Mouse (Mus musculus): ENCODE data around the gene Gm5294. TPM values are rescaled to one million over a fixed set of nuclear protein-coding genes. Genes with fewer than 3 reads are reported as not detected.

Gm5294 gene
- polyA plus RNA-seq, 1 experiment from 2014 or later, result not detected

- Histone ChIP-seq H3K4me2 (no peak overlapping the region), H3K27ac (no peak overlapping the region), H3K4me1 (replicated peaks) (peaks cover 6% of the 10 kb centered on the region; the same call in 1 of the 2 replicates), H3K27me3 (peaks cover 20% of the 10 kb centered on the region; the same call in 1 of the 2 replicates), H3K9ac (replicated peaks) (no peak overlapping the region), H3K36me3 (no peaks in the 10 kb centered on the region), H3K4me3 (replicated peaks) (no peak overlapping the region), H3K9me3 (peaks cover 6% of the 10 kb centered on the region; the same call in 1 of the 2 replicates)
- no peak for ATAC-seq (ENCODE audit: insufficient number of reproducible peaks, insufficient read depth, low FRiP score, low TSS enrichment, low read depth)
- WGBS, result 69% methylated on average over 23 of the region's 23 CpGs
Observed at GRCm38 (mm10) chr5:138849682-138850461, 30.0 kb downstream of the Gm5294 start.

- Histone ChIP-seq H3K4me3 (replicated peaks) (no peak overlapping the region), H3K4me1 (replicated peaks) (peaks cover 6% of the 10 kb centered on the region; the same call in 1 of the 2 replicates), H3K9me3 (peaks cover 6% of the 10 kb centered on the region; the same call in 1 of the 2 replicates), H3K36me3 (no peaks in the 10 kb centered on the region), H3K9ac (replicated peaks) (no peak overlapping the region), H3K27me3 (peaks cover 20% of the 10 kb centered on the region; the same call in 1 of the 2 replicates), H3K27ac (no peak overlapping the region), H3K4me2 (no peak overlapping the region)
- no peak for ATAC-seq (ENCODE audit: insufficient number of reproducible peaks, insufficient read depth, low FRiP score, low TSS enrichment, low read depth)
- WGBS, result 83% methylated on average over 5 of the region's 5 CpGs
Observed at GRCm38 (mm10) chr5:138850462-138850844, 30.6 kb downstream of the Gm5294 start.

- H3K4me2 ChIP-seq, result no peak overlapping the region
- no peaks in the 10 kb centered on the region for H3K36me3 ChIP-seq
- H3K9me3 ChIP-seq, result peaks cover 6% of the 10 kb centered on the region; the same call in 1 of the 2 replicates
- 93% methylated on average over 5 of the region's 5 CpGs for WGBS
- no peak for ATAC-seq (ENCODE audit: insufficient number of reproducible peaks, insufficient read depth, low FRiP score, low TSS enrichment, low read depth)
- H3K27ac ChIP-seq, result no peak overlapping the region
- H3K4me1 ChIP-seq (replicated peaks), result peaks cover 6% of the 10 kb centered on the region; the same call in 1 of the 2 replicates
- peaks cover 15% of the 10 kb centered on the region; the same call in 1 of the 2 replicates for H3K27me3 ChIP-seq
- no peak overlapping the region for H3K9ac ChIP-seq (replicated peaks)
- H3K4me3 ChIP-seq (replicated peaks), result no peak overlapping the region
Observed at GRCm38 (mm10) chr5:138851296-138851780, 31.5 kb downstream of the Gm5294 start.

- Histone ChIP-seq H3K4me2 (no peak overlapping the region), H3K9me3 (peaks cover 6% of the 10 kb centered on the region; the same call in 1 of the 2 replicates), H3K27me3 (peaks cover 11% of the 10 kb centered on the region; the same call in 1 of the 2 replicates), H3K4me1 (replicated peaks) (peaks cover 6% of the 10 kb centered on the region; the same call in 1 of the 2 replicates), H3K27ac (no peak overlapping the region), H3K4me3 (replicated peaks) (no peak overlapping the region), H3K36me3 (no peaks in the 10 kb centered on the region), H3K9ac (replicated peaks) (no peak overlapping the region)
- no peak for ATAC-seq (ENCODE audit: insufficient number of reproducible peaks, insufficient read depth, low FRiP score, low TSS enrichment, low read depth)
- 62% methylated on average over 4 of the region's 4 CpGs for WGBS
Observed at GRCm38 (mm10) chr5:138852151-138852550, 32.3 kb downstream of the Gm5294 start.

GRCm38 (mm10) chr5:138853349-138853748 is 33.5 kb downstream of the Gm5294 start:
- Histone ChIP-seq H3K4me2 (no peak overlapping the region), H3K36me3 (no peaks in the 10 kb centered on the region), H3K4me1 (replicated peaks) (peaks cover 3% of the 10 kb centered on the region; the same call in 1 of the 2 replicates), H3K27me3 (peaks cover 8% of the 10 kb centered on the region; the same call in 1 of the 2 replicates), H3K9ac (replicated peaks) (no peak overlapping the region), H3K4me3 (replicated peaks) (no peak overlapping the region), H3K27ac (no peak overlapping the region), H3K9me3 (peaks cover 6% of the 10 kb centered on the region; the same call in 1 of the 2 replicates)
- WGBS, result 72% methylated on average over 2 of the region's 2 CpGs
- no peak for ATAC-seq (ENCODE audit: insufficient number of reproducible peaks, insufficient read depth, low FRiP score, low TSS enrichment, low read depth)

GRCm38 (mm10) chr5:138857010-138857617 is 37.2 kb downstream of the Gm5294 start:
- Histone ChIP-seq H3K4me3 (replicated peaks) (no peak overlapping the region), H3K36me3 (no peaks in the 10 kb centered on the region), H3K9ac (replicated peaks) (no peak overlapping the region), H3K27me3 (peaks cover 10% of the 10 kb centered on the region; the same call in 1 of the 2 replicates), H3K9me3 (peaks cover 4% of the 10 kb centered on the region; the same call in 1 of the 2 replicates), H3K4me1 (replicated peaks) (0 out of 2 replicates have a peak, but pooled peaks cover 3% of the 10 kb centered on the region), H3K4me2 (no peak overlapping the region), H3K27ac (no peak overlapping the region)
- ATAC-seq (ENCODE audit: insufficient number of reproducible peaks, insufficient read depth, low FRiP score, low TSS enrichment, low read depth), result peak; percentile 77; the same call in 1 of the 2 replicates
- 27% methylated on average over 9 of the region's 9 CpGs for WGBS

GRCm38 (mm10) chr5:138857811-138858251 is 38.0 kb downstream of the Gm5294 start:
- H3K36me3 ChIP-seq, result no peaks in the 10 kb centered on the region
- no peak overlapping the region for H3K9ac ChIP-seq (replicated peaks)
- H3K4me3 ChIP-seq (replicated peaks), result no peak overlapping the region
- no peak overlapping the region for H3K4me2 ChIP-seq
- 0 out of 2 replicates have a peak, but pooled peaks cover 3% of the 10 kb centered on the region for H3K4me1 ChIP-seq (replicated peaks)
- no peak overlapping the region for H3K27ac ChIP-seq
- no peak for ATAC-seq (ENCODE audit: insufficient number of reproducible peaks, insufficient read depth, low FRiP score, low TSS enrichment, low read depth)
- WGBS, result 42% methylated on average over 13 of the region's 13 CpGs
- no peaks in the 10 kb centered on the region for H3K9me3 ChIP-seq
- H3K27me3 ChIP-seq, result peaks cover 10% of the 10 kb centered on the region; the same call in 1 of the 2 replicates

- no peak for ATAC-seq (ENCODE audit: insufficient number of reproducible peaks, insufficient read depth, low FRiP score, low TSS enrichment, low read depth)
- no peak overlapping the region for H3K27ac ChIP-seq
- H3K4me3 ChIP-seq (replicated peaks), result no peak overlapping the region
- peaks cover 3% of the 10 kb centered on the region; the same call in 1 of the 2 replicates for H3K4me1 ChIP-seq (replicated peaks)
- H3K36me3 ChIP-seq, result no peaks in the 10 kb centered on the region
- H3K9me3 ChIP-seq, result no peaks in the 10 kb centered on the region
- H3K4me2 ChIP-seq, result no peak overlapping the region
- 86% methylated on average over 7 of the region's 7 CpGs for WGBS
- H3K9ac ChIP-seq (replicated peaks), result no peak overlapping the region
- H3K27me3 ChIP-seq, result 0 out of 2 replicates have a peak, but pooled peaks cover 5% of the 10 kb centered on the region
Observed at GRCm38 (mm10) chr5:138863681-138864146, 43.8 kb downstream of the Gm5294 start.

- Histone ChIP-seq H3K9ac (replicated peaks) (no peak overlapping the region), H3K9me3 (no peaks in the 10 kb centered on the region), H3K27ac (no peak overlapping the region), H3K4me1 (replicated peaks) (peaks cover 3% of the 10 kb centered on the region; the same call in 1 of the 2 replicates), H3K36me3 (no peaks in the 10 kb centered on the region), H3K27me3 (0 out of 2 replicates have a peak, but pooled peaks cover 5% of the 10 kb centered on the region), H3K4me3 (replicated peaks) (no peak overlapping the region), H3K4me2 (no peak overlapping the region)
- no peak for ATAC-seq (ENCODE audit: insufficient number of reproducible peaks, insufficient read depth, low FRiP score, low TSS enrichment, low read depth)
Observed at GRCm38 (mm10) chr5:138864166-138864565, 44.3 kb downstream of the Gm5294 start.

GRCm38 (mm10) chr5:138864880-138865279 is 45.0 kb downstream of the Gm5294 start:
- Histone ChIP-seq H3K4me2 (no peak overlapping the region), H3K4me3 (replicated peaks) (no peak overlapping the region), H3K36me3 (no peaks in the 10 kb centered on the region), H3K9me3 (no peaks in the 10 kb centered on the region), H3K9ac (replicated peaks) (no peak overlapping the region), H3K27ac (no peak overlapping the region), H3K4me1 (replicated peaks) (peaks cover 3% of the 10 kb centered on the region; the same call in 1 of the 2 replicates), H3K27me3 (0 out of 2 replicates have a peak, but pooled peaks cover 5% of the 10 kb centered on the region)
- ATAC-seq (ENCODE audit: insufficient number of reproducible peaks, insufficient read depth, low FRiP score, low TSS enrichment, low read depth), result no peak
- WGBS, result 68% methylated on average over 7 of the region's 7 CpGs

- WGBS, result 74% methylated on average over 4 of the region's 4 CpGs
- 0 out of 2 replicates have a peak, but pooled peaks cover 5% of the 10 kb centered on the region for H3K27me3 ChIP-seq
- no peak overlapping the region for H3K4me2 ChIP-seq
- H3K36me3 ChIP-seq, result no peaks in the 10 kb centered on the region
- H3K27ac ChIP-seq, result no peak overlapping the region
- no peaks in the 10 kb centered on the region for H3K9me3 ChIP-seq
- no peak overlapping the region for H3K4me3 ChIP-seq (replicated peaks)
- peaks cover 3% of the 10 kb centered on the region; the same call in 1 of the 2 replicates for H3K4me1 ChIP-seq (replicated peaks)
- ATAC-seq (ENCODE audit: insufficient number of reproducible peaks, insufficient read depth, low FRiP score, low TSS enrichment, low read depth), result no peak
- no peak overlapping the region for H3K9ac ChIP-seq (replicated peaks)
Observed at GRCm38 (mm10) chr5:138865637-138866036, 45.8 kb downstream of the Gm5294 start.
